Mouse (Mus musculus) small intestine, adult 10 weeks (tissue): ENCODE data around the gene Vmn1r41. TPM values are rescaled to one million over a fixed set of nuclear protein-coding genes. Genes with fewer than 3 reads are reported as not detected.

Experiments
- polyA plus RNA-seq: library from polyadenylated mRNA; stranded (reverse); fragments of 350-450 nt; fragmentation: Illumina TruSeq; extraction: RNeasy Lipid Tissue Mini Kit (QIAGEN cat#74804); gene quantifications from one replicate; pipeline ENCODE4 v1.2.3, GENCODE M21; 2014; ENCODE audit warnings: low replicate concordance

The Vmn1r41 gene
- polyA plus RNA-seq: not detected

DNA sequence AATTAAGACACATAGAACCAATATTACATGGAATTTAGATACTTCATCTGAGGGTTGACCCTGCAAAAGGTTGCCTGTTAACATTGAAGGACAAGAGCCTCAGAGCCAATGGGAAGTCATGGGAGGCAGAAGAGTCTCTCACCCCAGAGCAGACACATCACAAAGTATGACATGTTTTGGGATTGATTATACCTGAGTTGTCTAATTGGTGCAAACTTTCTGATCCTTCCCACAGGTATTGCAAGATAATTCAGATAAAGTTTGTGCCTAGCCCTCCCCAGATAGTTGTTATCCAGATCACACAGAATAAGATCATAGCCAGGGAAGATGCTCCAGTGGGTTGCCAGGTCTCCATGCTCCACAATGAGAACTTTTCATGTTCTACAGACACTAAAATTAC, at the start of gene Vmn1r41:
Gene Vmn1r41 (plus strand): TSS at position 301 of the 400 bp plus-strand sequence.

DNA sequence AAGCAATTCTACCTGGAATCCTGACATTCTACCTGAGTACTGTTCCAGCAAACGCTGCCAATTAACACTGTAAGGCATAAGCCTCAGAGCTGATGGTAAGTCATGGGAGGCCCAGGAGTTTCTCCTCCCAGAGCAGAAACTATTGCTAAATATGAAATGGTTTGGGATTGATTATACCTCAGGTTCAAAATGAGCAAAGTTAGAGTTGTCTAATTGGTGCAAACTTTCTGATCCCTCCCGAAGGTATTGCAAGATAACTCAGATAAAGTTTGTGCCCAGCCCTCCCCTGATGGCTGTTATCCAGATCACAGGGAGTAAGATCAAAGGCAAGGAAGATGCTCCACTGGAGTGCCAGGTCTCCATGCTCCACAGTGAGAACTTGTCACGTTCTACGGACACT, 33.3 kb upstream of the Vmn1r41 start, which contains the start of gene Vmn1r40:
Gene Vmn1r40 (plus strand): TSS at position 301 of the 400 bp plus-strand sequence.

Other genes starting within 250 kb of the Vmn1r41 start
- gene Chchd6, start 145.1 kb upstream of the Vmn1r41 start, polyA plus RNA-seq: not detected
- 2.1 TPM for gene Txnrd3, start 96.8 kb upstream of the Vmn1r41 start, polyA plus RNA-seq
- not detected for gene Vmn1r40, start 33.2 kb upstream of the Vmn1r41 start, polyA plus RNA-seq
- not detected for gene Vmn1r42, start 135.6 kb downstream of the Vmn1r41 start, polyA plus RNA-seq
- gene Vmn1r43, start 135.6 kb downstream of the Vmn1r41 start, polyA plus RNA-seq: not detected
- not detected for gene Vmn1r44, start 142.9 kb downstream of the Vmn1r41 start, polyA plus RNA-seq
- not detected for gene Vmn1r45, start 199.8 kb downstream of the Vmn1r41 start, polyA plus RNA-seq
- not detected for gene Vmn1r46, start 228.5 kb downstream of the Vmn1r41 start, polyA plus RNA-seq